Mouse (Mus musculus) stomach, postnatal 0 days (tissue): ENCODE data around the gene Magi1. TPM values are rescaled to one million over a fixed set of nuclear protein-coding genes. Genes with fewer than 3 reads are reported as not detected.
A peak's percentile ranks its signal among the peaks of the same experiment; 100 is the strongest.

ENCODE experiments used
- ATAC-seq: fragments of 200-750 bp; cut with Nextera tagmentation; 2 replicates; pipeline ENCODE4 v1.8.0; 2017; ENCODE audit not compliant: low FRiP score, low TSS enrichment
- DNase-seq: peaks from one replicate; pipeline ENCODE4 v3.0.0-alpha.2; 2016; ENCODE audit warnings: low spot score
- H3K27ac ChIP-seq: fragments of 300-500 bp; sonication (generic); replicated peaks from 2 replicates; pipeline ENCODE4 v1.5.1; 2014; ENCODE audit warnings: mild to moderate bottlenecking, control low read depth
- H3K27me3 ChIP-seq: fragments of 300-500 bp; sonication (generic); 2 replicates; pipeline ENCODE4 v1.6.1; 2014; ENCODE audit warnings: low read length; ENCODE audit not compliant: control insufficient read depth, insufficient read depth
- H3K36me3 ChIP-seq: fragments of 300-500 bp; sonication (generic); 2 replicates; pipeline ENCODE4 v1.6.1; 2014; ENCODE audit warnings: low read length, mixed read lengths; ENCODE audit not compliant: control insufficient read depth, insufficient read depth
- H3K4me1 ChIP-seq: fragments of 300-500 bp; sonication (generic); replicated peaks from 2 replicates; pipeline ENCODE4 v1.6.1; 2014; ENCODE audit warnings: antibody characterized with exemption; ENCODE audit not compliant: control insufficient read depth, insufficient read depth
- H3K4me2 ChIP-seq: fragments of 300-500 bp; sonication (generic); replicated peaks from 2 replicates; pipeline ENCODE4 v1.6.1; 2014; ENCODE audit warnings: low read depth, mild to moderate bottlenecking, control low read depth, moderate library complexity
- H3K4me3 ChIP-seq: fragments of 300-500 bp; sonication (generic); 2 replicates; pipeline ENCODE4 v1.5.1; 2014; ENCODE audit warnings: low read depth, low read length, control low read depth
- H3K9ac ChIP-seq: fragments of 300-500 bp; sonication (generic); 2 replicates; pipeline ENCODE4 v1.6.1; 2014; ENCODE audit warnings: mild to moderate bottlenecking, low read length, control low read depth, mixed read lengths
- H3K9me3 ChIP-seq: fragments of 300-500 bp; sonication (generic); 2 replicates; pipeline ENCODE4 v1.6.1; 2016; ENCODE audit warnings: low read length; ENCODE audit not compliant: control insufficient read depth
- CTCF ChIP-seq: IDR thresholded peaks from 2 replicates; pipeline ENCODE4 v1.5.1; 2016; ENCODE audit warnings: antibody characterized with exemption, low read depth, mild to moderate bottlenecking, moderate library complexity
- EP300 ChIP-seq: optimal IDR thresholded peaks from 2 replicates; pipeline ENCODE3; 2016; ENCODE audit warnings: antibody characterized with exemption
- WGBS: fragments of 180-500 bp; shearing (Covaris S2); extraction: QIAGEN DNeasy Blood & Tissue Kit; methylation state at CpG from one replicate; pipeline ENCODE4 v1.1.7; 2014; 5-methylcytosine and 5-hydroxymethylcytosine counted together
- polyA plus RNA-seq: library from polyadenylated mRNA; unstranded; fragments of >200 nt; fragmentation: Nextera tagmentation; extraction: Ambion mirVana; gene quantifications from 2 replicates; pipeline ENCODE4 v1.2.1, GENCODE M21; 2015

Magi1 gene
- polyA plus RNA-seq, 1 experiment from 2014 or later = 4.4 TPM

DNA sequence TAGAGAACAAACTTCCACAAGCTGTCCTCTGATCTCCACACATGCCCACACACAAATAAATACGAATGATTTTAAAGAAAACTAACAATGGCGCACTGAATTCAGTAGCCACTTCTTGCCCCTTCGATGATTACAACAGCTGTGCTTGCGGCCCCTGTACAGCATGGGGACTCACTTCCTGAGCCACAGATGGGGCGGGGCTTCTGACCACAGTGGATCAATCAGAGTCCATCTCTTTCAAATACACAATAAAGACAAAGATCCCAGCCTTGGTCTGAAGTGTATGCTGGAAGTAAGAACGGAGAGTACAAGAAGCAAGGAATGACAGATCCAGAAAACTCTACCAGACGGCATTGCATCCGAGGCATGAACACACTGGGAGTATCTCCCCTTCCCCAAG lies 120.8 kb downstream of the Magi1 start:
- peak overlapping the region; percentile 76 for H3K27ac ChIP-seq
- no peak overlapping the region for H3K4me3 ChIP-seq
- H3K27me3 ChIP-seq = no peaks in the 10 kb centered on the region
- no peak overlapping the region for H3K9ac ChIP-seq
- H3K9me3 ChIP-seq = no peaks in the 10 kb centered on the region
- WGBS = 44% methylated on average over 8 of the region's 8 CpGs
- TF ChIP-seq CTCF (no peak), EP300 (no peak)
- no peaks in the 10 kb centered on the region for H3K36me3 ChIP-seq
- peak overlapping the region; percentile 21 for H3K4me2 ChIP-seq
- ATAC-seq (no peak), DNase-seq (no peak)
- H3K4me1 ChIP-seq = peaks cover 11% of the 10 kb centered on the region

- ATAC-seq (no peak), DNase-seq (no peak)
- Histone ChIP-seq H3K4me1 (0 out of 2 replicates have a peak, but pooled peaks cover 2% of the 10 kb centered on the region), H3K4me3 (no peak overlapping the region), H3K9ac (no peak overlapping the region), H3K27ac (no peak overlapping the region), H3K9me3 (no peaks in the 10 kb centered on the region), H3K27me3 (no peaks in the 10 kb centered on the region), H3K36me3 (no peaks in the 10 kb centered on the region), H3K4me2 (no peak overlapping the region)
- TF ChIP-seq CTCF = no peak
- no peak for TF ChIP-seq EP300
- 65% methylated on average over 2 of the region's 2 CpGs for WGBS
Observed at GRCm38 (mm10) chr6:94159256-94159655, 124.5 kb downstream of the Magi1 start.

GRCm38 (mm10) chr6:94158119-94158848 lies 125.4 kb downstream of the Magi1 start:
- no peaks in the 10 kb centered on the region for H3K9me3 ChIP-seq
- H3K27me3 ChIP-seq = no peaks in the 10 kb centered on the region
- DNase-seq = no peak
- H3K9ac ChIP-seq = no peak overlapping the region
- ATAC-seq = peak; percentile 76
- H3K4me2 ChIP-seq = no peak overlapping the region
- H3K27ac ChIP-seq = no peak overlapping the region
- no peaks in the 10 kb centered on the region for H3K36me3 ChIP-seq
- 64% methylated on average over 3 of the region's 3 CpGs for WGBS
- no peaks in the 10 kb centered on the region for H3K4me1 ChIP-seq
- no peak overlapping the region for H3K4me3 ChIP-seq
- TF ChIP-seq EP300 = peak; percentile 87
- TF ChIP-seq CTCF = no peak

DNA sequence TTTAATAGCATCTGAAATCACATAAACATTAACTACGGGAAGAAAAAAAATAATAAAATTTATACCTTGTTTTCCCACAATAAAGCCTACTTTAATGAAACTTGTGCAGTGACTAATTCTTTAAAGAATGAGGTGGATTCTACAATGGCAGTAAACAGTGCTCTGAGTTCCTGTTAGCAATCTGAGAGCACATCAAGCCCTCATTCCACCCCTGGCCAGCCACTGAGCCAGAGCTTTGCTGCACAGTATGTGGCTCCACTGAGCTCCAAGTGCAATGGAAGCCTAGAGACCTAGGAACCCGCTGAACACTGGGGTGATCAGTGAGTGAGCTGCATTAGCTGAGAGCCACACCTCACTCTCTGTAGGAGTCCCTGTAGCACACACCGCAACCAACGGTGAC lies 127.7 kb downstream of the Magi1 start:
- Histone ChIP-seq H3K27me3 (no peaks in the 10 kb centered on the region), H3K27ac (no peak overlapping the region), H3K4me2 (no peak overlapping the region), H3K4me3 (no peak overlapping the region), H3K4me1 (no peaks in the 10 kb centered on the region), H3K9ac (no peak overlapping the region), H3K9me3 (no peaks in the 10 kb centered on the region), H3K36me3 (no peaks in the 10 kb centered on the region)
- ATAC-seq (peak; percentile 45; the same call in 1 of the 2 replicates), DNase-seq (no peak)
- 64% methylated on average over 4 of the region's 4 CpGs for WGBS
- no peak for TF ChIP-seq CTCF
- no peak for TF ChIP-seq EP300

DNA sequence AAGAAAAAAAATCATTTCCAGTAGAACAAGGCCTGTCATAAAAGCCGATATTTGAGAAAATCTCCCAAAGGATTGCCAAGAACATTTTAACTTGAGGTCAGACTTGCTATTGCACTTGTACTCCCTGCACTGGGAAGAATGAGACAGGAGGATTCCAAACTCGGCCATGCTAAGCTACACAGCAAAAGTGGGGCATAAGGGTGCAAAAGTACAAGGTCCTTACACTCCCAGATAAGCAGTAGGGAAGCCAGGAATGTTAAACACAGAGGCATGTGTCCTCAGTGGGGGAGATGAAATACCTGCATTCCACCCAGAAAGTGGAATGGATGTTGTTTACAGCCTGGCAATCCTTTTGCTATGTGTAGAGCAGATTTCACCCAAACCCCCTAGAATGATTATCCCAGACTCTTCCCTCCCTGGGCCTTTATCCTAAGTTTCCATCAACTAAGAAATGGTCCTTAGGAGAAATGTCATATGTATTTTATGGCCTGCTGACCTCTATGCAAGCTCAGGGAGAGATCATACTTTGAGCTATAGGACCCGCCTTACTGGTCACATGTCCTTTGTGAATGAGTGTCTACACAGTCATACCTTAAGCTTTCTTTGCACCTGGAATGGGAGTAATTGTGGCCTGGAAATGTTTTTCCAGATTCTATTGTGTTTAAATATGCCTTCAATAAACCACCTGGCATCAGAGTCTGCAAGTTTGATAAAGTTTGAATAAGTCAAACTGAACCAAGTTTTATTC lies 128.7 kb downstream of the Magi1 start:
- Histone ChIP-seq H3K4me1 (no peaks in the 10 kb centered on the region), H3K27ac (no peak overlapping the region), H3K36me3 (no peaks in the 10 kb centered on the region), H3K4me3 (no peak overlapping the region), H3K4me2 (no peak overlapping the region), H3K27me3 (no peaks in the 10 kb centered on the region), H3K9me3 (no peaks in the 10 kb centered on the region), H3K9ac (no peak overlapping the region)
- DNase-seq (no peak), ATAC-seq (no peak)
- no peak for TF ChIP-seq EP300
- TF ChIP-seq CTCF = no peak
- WGBS = 48% methylated on average over 3 of the region's 3 CpGs

- no peak overlapping the region for H3K9ac ChIP-seq
- no peak overlapping the region for H3K4me2 ChIP-seq
- no peak overlapping the region for H3K4me3 ChIP-seq
- no peaks in the 10 kb centered on the region for H3K9me3 ChIP-seq
- H3K4me1 ChIP-seq = 0 out of 2 replicates have a peak, but pooled peaks cover 4% of the 10 kb centered on the region
- no peaks in the 10 kb centered on the region for H3K36me3 ChIP-seq
- WGBS = 71% methylated on average over 9 of the region's 9 CpGs
- no peaks in the 10 kb centered on the region for H3K27me3 ChIP-seq
- no peak for DNase-seq
- H3K27ac ChIP-seq = no peak overlapping the region
- ATAC-seq = no peak
- TF ChIP-seq CTCF (no peak), EP300 (no peak)
Observed at GRCm38 (mm10) chr6:94152881-94153280, 130.8 kb downstream of the Magi1 start.
